Mouse (Mus musculus) heart, adult 18-20 months (tissue): ENCODE results near the gene Gm37240. TPM values are rescaled to one million over a fixed set of nuclear protein-coding genes. Genes with fewer than 3 reads are reported as not detected.

ENCODE experiments used
- DNase-seq, 2 experiments: peaks; one replicate each; pipeline ENCODE4 v3.0.0; 2021 to 2022; ENCODE audit warnings: mixed read lengths in 1 of 2
- total RNA-seq, 2 experiments: library from RNA; stranded (reverse); gene quantifications; 2 replicates each; pipeline ENCODE4 v1.2.3; 2021

Gene Gm37240
- total RNA-seq, 2 experiments from 2014 or later: 30.0 to 39.3 TPM

- DNase-seq: no peak
Observed at GRCm38 (mm10) chr3:85264963-85265362, 622.4 kb downstream of the Gm37240 start.

- peak; percentile 7 to 19 for DNase-seq
Observed at GRCm38 (mm10) chr3:85264546-85264945, 622.8 kb downstream of the Gm37240 start.

GRCm38 (mm10) chr3:85254526-85254925 is 632.8 kb downstream of the Gm37240 start:
- DNase-seq: no peak

GRCm38 (mm10) chr3:85251631-85252030 is 635.7 kb downstream of the Gm37240 start:
- DNase-seq: no peak

GRCm38 (mm10) chr3:85246131-85246530 is 641.2 kb downstream of the Gm37240 start:
- no peak for DNase-seq

GRCm38 (mm10) chr3:85236546-85236945 is 650.8 kb downstream of the Gm37240 start:
- no peak for DNase-seq

- no peak for DNase-seq
Observed at GRCm38 (mm10) chr3:85232846-85233245, 654.5 kb downstream of the Gm37240 start.

- no peak for DNase-seq
Observed at GRCm38 (mm10) chr3:85222046-85222445, 665.3 kb downstream of the Gm37240 start.

GRCm38 (mm10) chr3:85214926-85215325 is 672.4 kb downstream of the Gm37240 start:
- peak; percentile 54 to 72 for DNase-seq

GRCm38 (mm10) chr3:85212751-85213350 is 674.5 kb downstream of the Gm37240 start:
- peak; percentile 47 to 48 for DNase-seq

GRCm38 (mm10) chr3:85209887-85210844 is 677.2 kb downstream of the Gm37240 start:
- no peak for DNase-seq

GRCm38 (mm10) chr3:85206475-85206874 is 680.8 kb downstream of the Gm37240 start:
- DNase-seq: no peak

- peak in 1 of 2 experiments; percentile 8 for DNase-seq
Observed at GRCm38 (mm10) chr3:85205911-85206310, 681.4 kb downstream of the Gm37240 start.

GRCm38 (mm10) chr3:85203659-85204058 is 683.7 kb downstream of the Gm37240 start:
- no peak for DNase-seq

GRCm38 (mm10) chr3:85202726-85203125 is 684.6 kb downstream of the Gm37240 start:
- no peak for DNase-seq

- DNase-seq: no peak
Observed at GRCm38 (mm10) chr3:85201785-85202184, 685.5 kb downstream of the Gm37240 start.

GRCm38 (mm10) chr3:85198496-85198895 is 688.8 kb downstream of the Gm37240 start:
- no peak for DNase-seq

GRCm38 (mm10) chr3:85197148-85197547 is 690.2 kb downstream of the Gm37240 start:
- no peak for DNase-seq

GRCm38 (mm10) chr3:85196591-85196990 is 690.7 kb downstream of the Gm37240 start:
- no peak for DNase-seq

- DNase-seq: peak; percentile 56 to 58
Observed at GRCm38 (mm10) chr3:85195068-85195481, 692.2 kb downstream of the Gm37240 start.

- no peak for DNase-seq
Observed at GRCm38 (mm10) chr3:85189791-85190190, 697.5 kb downstream of the Gm37240 start.

GRCm38 (mm10) chr3:85188364-85188763 is 699.0 kb downstream of the Gm37240 start:
- no peak for DNase-seq

- peak in 1 of 2 experiments; percentile 15 for DNase-seq
Observed at GRCm38 (mm10) chr3:85186661-85187076, 700.6 kb downstream of the Gm37240 start.
